Mouse (Mus musculus) spleen, postnatal 4 days (tissue): Measurements from ENCODE around the gene Mief2.

Experiments
- DNase-seq, 2 experiments: peaks; one replicate each; pipeline ENCODE4 v3.0.0; 2022; ENCODE audit warnings: low spot score in 2 of 2

Mief2 gene

DNA sequence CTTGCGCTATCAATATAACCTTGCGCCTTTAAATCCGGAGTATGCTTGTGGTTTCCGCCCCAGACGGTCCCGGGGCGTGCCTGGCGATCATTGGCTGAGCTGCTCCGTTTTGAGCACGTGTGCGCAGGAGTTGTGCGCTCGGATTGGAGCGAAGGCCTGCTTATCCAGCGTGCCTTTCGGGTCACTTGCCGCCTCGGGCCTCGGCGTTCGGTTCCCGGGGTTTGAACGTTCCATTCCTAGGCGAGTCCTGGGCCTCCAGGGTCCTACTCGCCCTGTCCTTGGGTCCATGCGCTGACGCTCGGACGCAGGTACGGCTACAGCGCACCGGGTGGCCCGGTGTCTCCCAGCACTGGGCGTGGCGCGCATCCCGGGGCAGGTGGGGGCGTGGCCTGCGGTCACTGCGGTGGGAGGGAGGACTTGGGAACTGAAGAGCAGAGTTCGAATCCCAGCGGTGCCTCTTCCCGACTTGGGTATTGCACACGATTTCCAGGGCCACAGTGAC is at the start of gene Mief2:
Mief2 (plus strand) TSS at position 139 of the 502 bp plus-strand sequence.
- DNase-seq = peak; percentile 90 to 92

DNA sequence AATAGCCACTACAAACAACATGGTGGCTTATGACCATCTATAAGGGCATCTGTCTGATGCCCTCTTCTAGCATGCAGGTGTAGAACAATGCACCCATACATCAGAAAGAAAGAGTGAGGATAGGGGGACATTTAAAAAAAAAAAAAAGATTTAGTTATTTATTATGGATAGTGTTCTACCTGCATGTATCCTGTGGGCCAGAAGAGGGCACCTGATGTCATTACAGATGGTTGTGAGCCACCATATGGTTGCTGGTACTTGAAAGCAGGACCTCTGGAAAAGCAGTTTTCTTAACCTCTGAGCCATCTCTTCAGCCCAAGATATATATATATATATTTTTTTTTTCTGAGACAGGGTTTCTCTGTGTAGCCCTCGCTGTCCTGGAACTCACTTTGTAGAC is 32.0 kb upstream of the Mief2 start:
- DNase-seq = no peak

GRCm38 (mm10) chr11:60697561-60697960 is 30.6 kb upstream of the Mief2 start:
- no peak for DNase-seq

- peak; percentile 36 to 74 for DNase-seq
Observed at GRCm38 (mm10) chr11:60698806-60699523, 29.2 kb upstream of the Mief2 start.

- peak; percentile 82 to 93 for DNase-seq
Observed at GRCm38 (mm10) chr11:60699524-60700075, 28.6 kb upstream of the Mief2 start, which contains the start of gene Llgl1. TSS of gene Llgl1 (plus strand) at chr11:60699723.

- DNase-seq = peak; percentile 14 to 62
Observed at GRCm38 (mm10) chr11:60700320-60701185, 27.6 kb upstream of the Mief2 start.

DNA sequence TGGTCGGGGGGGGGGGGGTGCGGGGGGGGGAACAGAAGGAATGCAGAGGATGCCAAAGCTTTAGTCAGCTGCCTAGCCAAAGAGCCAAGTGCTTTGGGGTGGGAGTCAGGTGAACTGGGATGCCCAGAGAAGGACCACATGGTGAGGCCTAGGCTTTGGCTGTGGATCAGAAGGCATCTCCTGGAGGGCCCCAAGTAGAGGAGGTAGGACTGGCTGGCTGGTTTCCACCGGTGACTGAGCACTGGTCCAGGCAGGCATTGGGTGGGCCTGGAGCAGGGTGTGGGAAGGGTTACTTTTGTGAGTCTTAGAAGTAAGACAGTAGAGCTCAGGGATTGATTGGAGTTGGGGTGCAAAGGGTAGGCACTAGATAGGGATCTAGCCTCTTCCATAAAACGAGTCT is 26.6 kb upstream of the Mief2 start:
- peak; percentile 11 to 61 for DNase-seq

DNA sequence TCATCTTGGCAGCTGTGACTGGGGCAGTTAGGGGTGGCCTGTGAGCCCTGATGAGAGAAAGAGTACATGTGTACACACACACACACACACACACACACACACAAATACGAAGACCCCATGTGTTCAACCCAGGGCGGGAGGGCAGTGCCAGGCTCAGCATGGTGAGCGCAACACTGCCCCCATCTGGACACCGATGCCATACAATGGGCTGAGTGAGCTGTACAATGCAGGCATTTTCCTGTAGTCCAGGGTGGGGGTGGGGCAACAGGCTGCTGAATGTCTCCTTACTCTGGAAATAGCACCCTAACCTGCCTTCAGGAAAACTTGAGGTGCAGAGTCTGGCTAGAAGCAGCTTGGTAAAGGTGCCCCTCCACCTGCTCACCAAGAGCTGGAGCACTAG is 25.1 kb upstream of the Mief2 start:
- peak; percentile 68 to 86 for DNase-seq

GRCm38 (mm10) chr11:60704023-60704880 is 23.9 kb upstream of the Mief2 start:
- DNase-seq = peak; percentile 10 to 58

GRCm38 (mm10) chr11:60705255-60705654 is 22.9 kb upstream of the Mief2 start:
- peak in 1 of 2 experiments; percentile 52 for DNase-seq

GRCm38 (mm10) chr11:60706076-60706475 is 22.1 kb upstream of the Mief2 start:
- peak; percentile 11 to 52 for DNase-seq

- peak; percentile 12 to 60 for DNase-seq
Observed at GRCm38 (mm10) chr11:60706696-60707480, 21.3 kb upstream of the Mief2 start.

DNA sequence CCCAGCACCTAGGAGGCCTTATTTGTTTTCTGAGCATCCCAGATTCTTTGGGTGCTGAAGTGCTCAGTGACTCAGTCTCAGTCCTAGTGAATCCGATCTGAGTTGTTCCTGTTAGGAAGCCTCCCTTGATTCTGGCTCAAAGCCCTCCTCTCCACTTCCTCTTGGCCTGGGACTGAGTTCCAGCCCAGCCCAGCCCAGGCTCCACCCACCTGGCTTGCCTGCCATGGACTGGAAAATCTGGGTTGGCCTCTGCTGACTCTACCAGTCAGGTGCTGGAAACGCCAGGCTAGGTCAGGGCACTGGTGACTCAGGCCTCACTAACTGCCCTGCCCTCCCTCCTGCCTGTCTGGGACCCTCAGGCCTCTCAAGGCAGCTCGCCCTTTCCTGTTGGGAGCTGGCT is 20.5 kb upstream of the Mief2 start:
- peak; percentile 13 to 61 for DNase-seq

DNA sequence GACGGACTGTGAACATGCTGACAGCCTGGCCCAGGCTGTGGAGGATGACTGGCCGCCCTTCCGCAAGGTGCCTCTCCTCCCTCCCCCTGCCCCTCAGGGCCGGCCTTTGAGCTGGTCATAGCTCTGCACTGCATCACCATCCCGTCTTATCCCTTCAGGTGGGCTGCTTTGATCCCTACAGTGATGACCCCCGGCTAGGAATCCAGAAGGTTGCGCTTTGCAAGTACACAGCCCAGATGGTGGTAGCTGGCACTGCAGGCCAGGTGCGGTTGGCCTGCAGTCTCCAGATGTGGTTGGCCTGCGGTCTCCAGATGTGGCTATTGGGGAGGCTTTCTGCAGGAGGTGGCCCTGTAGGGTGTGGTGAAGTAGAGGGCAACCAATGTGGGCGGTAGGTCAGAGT is 19.6 kb upstream of the Mief2 start:
- peak; percentile 10 to 57 for DNase-seq

GRCm38 (mm10) chr11:60709481-60710465 is 18.4 kb upstream of the Mief2 start:
- peak in 1 of 2 experiments; percentile 58 for DNase-seq

DNA sequence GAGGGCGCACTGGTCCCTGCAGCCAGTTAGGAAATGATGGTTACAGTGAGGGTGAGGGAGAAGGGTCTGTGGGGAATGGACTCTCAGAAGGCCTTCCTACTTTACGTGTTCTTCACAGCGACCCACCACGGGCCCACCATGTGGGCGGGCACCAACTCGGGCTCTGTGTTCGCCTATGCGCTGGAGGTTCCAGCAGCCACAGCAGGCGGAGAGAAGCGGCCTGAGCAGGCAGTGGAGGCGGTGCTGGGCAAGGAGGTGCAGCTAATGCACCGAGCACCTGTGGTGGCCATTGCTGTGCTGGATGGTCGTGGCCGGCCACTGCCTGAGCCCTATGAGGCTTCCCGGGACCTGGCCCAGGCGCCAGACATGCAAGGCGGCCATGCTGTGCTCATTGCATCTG is 17.0 kb upstream of the Mief2 start:
- DNase-seq = peak in 1 of 2 experiments; percentile 59

GRCm38 (mm10) chr11:60712040-60712439 is 16.2 kb upstream of the Mief2 start:
- DNase-seq = peak in 1 of 2 experiments; percentile 58

- DNase-seq = no peak
Observed at GRCm38 (mm10) chr11:60712639-60713255, 15.5 kb upstream of the Mief2 start.

DNA sequence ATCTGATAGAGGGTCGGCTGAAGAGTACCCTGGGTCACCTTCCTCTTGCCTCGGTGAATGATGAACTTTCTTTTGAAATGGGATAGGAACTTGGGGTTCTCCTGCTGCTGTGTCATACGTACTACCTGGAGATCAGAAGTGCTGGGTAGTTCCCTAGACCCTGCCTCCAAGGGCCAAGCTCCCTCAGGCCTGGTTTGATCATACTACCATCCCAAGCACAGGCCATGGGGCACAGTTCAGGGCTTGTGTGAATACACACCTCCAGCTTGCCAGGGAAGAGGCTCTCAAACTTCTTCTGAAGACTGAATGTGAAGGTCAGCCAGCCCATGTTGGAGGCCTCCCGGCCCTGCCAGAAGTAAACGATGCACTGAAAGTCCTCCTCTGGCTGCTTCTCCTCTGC is 12.4 kb upstream of the Mief2 start:
- DNase-seq = no peak
